In genomic region chr8:83342693-83343092, GRCm38 (mm10) we compare ENCODE assay signal across 9 mouse cellular contexts. TPM values are rescaled to one million over a fixed set of nuclear protein-coding genes. Genes with fewer than 3 reads are reported as not detected.
DNase-seq lines count a peak whose midpoint lies in the region; ATAC-seq and TF ChIP-seq lines count a peak whose summit lies in the region.
"Had no signal": no experiment of that assay in that cellular context is flagged by ENCODE, and none has a peak within 500 bp of the region (broad histone marks: within the 10 kb centered on the region; RNA-seq: fewer than 3 reads in every experiment).

No protein-coding gene starts in this region.

- no peak overlapping the region for H3K4me2 ChIP-seq in intestine, postnatal 0 days (replicated peaks; ENCODE audit: low read depth)
- H3K4me2 ChIP-seq in intestine, embryonic 15.5 days (replicated peaks) = no peak overlapping the region

- H3K36me3 ChIP-seq in intestine, postnatal 0 days (ENCODE audit: control insufficient read depth, insufficient read depth) = no peaks in the 10 kb centered on the region
- no peaks in the 10 kb centered on the region for H3K36me3 ChIP-seq in intestine, embryonic 15.5 days

- peak; percentile 11 for DNase-seq in ovary, postnatal 14 days (ENCODE audit: low spot score)
- no peak for DNase-seq in ovary, postnatal 10 days (ENCODE audit: low spot score)
- peak; percentile 59 for DNase-seq in brain, embryonic 14.5 days (ENCODE audit: low read depth)
- DNase-seq in urinary bladder, adult 18-20 months (ENCODE audit: low spot score in 2 of 2) = no peak
- no peak for DNase-seq in adrenal gland, postnatal 4 days (ENCODE audit: low spot score in 2 of 2)
- DNase-seq: kidney, adult 11 months had no signal

- no peak overlapping the region for H3K4me3 ChIP-seq in intestine, postnatal 0 days (ENCODE audit: low read depth, low read length)
- no peak overlapping the region for H3K4me3 ChIP-seq in intestine, embryonic 15.5 days (replicated peaks)

- H3K9me3 ChIP-seq in intestine, postnatal 0 days (ENCODE audit: control insufficient read depth) = no peaks in the 10 kb centered on the region
- H3K9me3 ChIP-seq in intestine, embryonic 15.5 days = no peaks in the 10 kb centered on the region

- no peak for TF ChIP-seq POLR2A in brain, embryonic 14.5 days (IDR thresholded peaks at IDR 0.05; ENCODE audit: borderline replicate concordance, extremely low read depth, insufficient read depth, insufficient read length, poor library complexity, severe bottlenecking)

- no peak overlapping the region for H3K27ac ChIP-seq in intestine, postnatal 0 days (ENCODE audit: low read depth, low read length)
- H3K27ac ChIP-seq in intestine, embryonic 15.5 days = no peak overlapping the region

- TF ChIP-seq CTCF in intestine, postnatal 0 days (IDR thresholded peaks at IDR 0.05; ENCODE audit: low read depth) = peak; percentile 67
- peak; percentile 33; the same call in 1 of the 2 replicates for TF ChIP-seq CTCF in brain, embryonic 14.5 days (IDR thresholded peaks at IDR 0.05; ENCODE audit: borderline replicate concordance, extremely low read depth, insufficient read depth, insufficient read length)

- no peak overlapping the region for H3K9ac ChIP-seq in intestine, postnatal 0 days (ENCODE audit: low read depth, low read length)
- no peak overlapping the region for H3K9ac ChIP-seq in intestine, embryonic 15.5 days

- no peaks in the 10 kb centered on the region for H3K4me1 ChIP-seq in intestine, postnatal 0 days (replicated peaks; ENCODE audit: control insufficient read depth, insufficient read depth, low read length)
- no peaks in the 10 kb centered on the region for H3K4me1 ChIP-seq in intestine, embryonic 15.5 days (replicated peaks)

- no peak for ATAC-seq in intestine, postnatal 0 days
- no peak for ATAC-seq in intestine, embryonic 15.5 days

- H3K27me3 ChIP-seq in intestine, postnatal 0 days (replicated peaks; ENCODE audit: control insufficient read depth, insufficient read depth, low read length) = no peaks in the 10 kb centered on the region
- no peaks in the 10 kb centered on the region for H3K27me3 ChIP-seq in intestine, embryonic 15.5 days (replicated peaks)

RNA-seq across cellular contexts. Expression of gene Mgat4d, which starts 5.6 kb away (rescaled TPM):
- not detected in 2 replicates for polyA plus RNA-seq in intestine, postnatal 0 days (2015; fragmentation: Nextera tagmentation; extraction: Ambion mirVana)
- not detected in 2 replicates for polyA plus RNA-seq in intestine, embryonic 15.5 days (2015; fragmentation: Nextera tagmentation; extraction: Ambion mirVana)
- not detected in 2 replicates for polyA plus RNA-seq in brain, embryonic 14.5 days (2012; rRNA removed)
- not detected for total RNA-seq in adrenal gland, postnatal 4 days (2021)
- polyA plus RNA-seq: liver, embryonic 16.5 days had no signal

RNA-seq across cellular contexts. Expression of gene Elmod2, which starts 10.4 kb away (rescaled TPM):
- 5.6 and 6.3 TPM in 2 replicates for polyA plus RNA-seq in intestine, postnatal 0 days (2015; fragmentation: Nextera tagmentation; extraction: Ambion mirVana)
- polyA plus RNA-seq in intestine, embryonic 15.5 days (2015; fragmentation: Nextera tagmentation; extraction: Ambion mirVana) = 11.6 and 11.9 TPM in 2 replicates
- 20.3 and 21.8 TPM in 2 replicates for polyA plus RNA-seq in brain, embryonic 14.5 days (2012; rRNA removed)
- total RNA-seq in adrenal gland, postnatal 4 days (2021) = 10 to 100 TPM; 19.1 to 25.0 TPM

RNA-seq across cellular contexts. Expression of gene Clgn, which starts 47.0 kb away (rescaled TPM):
- polyA plus RNA-seq in intestine, postnatal 0 days (2015; fragmentation: Nextera tagmentation; extraction: Ambion mirVana) = 0.13 and 0.18 TPM in 2 replicates
- 0.48 and 0.55 TPM in 2 replicates for polyA plus RNA-seq in intestine, embryonic 15.5 days (2015; fragmentation: Nextera tagmentation; extraction: Ambion mirVana)
- 5.0 and 7.1 TPM in 2 replicates for polyA plus RNA-seq in brain, embryonic 14.5 days (2012; rRNA removed)
- total RNA-seq in adrenal gland, postnatal 4 days (2021) = under 1 TPM; 0.54 to 0.98 TPM

RNA-seq across cellular contexts. Expression of gene Ucp1, which starts 52.5 kb away (rescaled TPM):
- not detected in 2 replicates for polyA plus RNA-seq in intestine, postnatal 0 days (2015; fragmentation: Nextera tagmentation; extraction: Ambion mirVana)
- polyA plus RNA-seq in intestine, embryonic 15.5 days (2015; fragmentation: Nextera tagmentation; extraction: Ambion mirVana) = not detected in 2 replicates
- polyA plus RNA-seq in brain, embryonic 14.5 days (2012; rRNA removed) = 0.54 and 0.55 TPM in 2 replicates
- total RNA-seq in adrenal gland, postnatal 4 days (2021) = 100 to 1,000 TPM; 366 to 492 TPM
- polyA plus RNA-seq: liver, embryonic 16.5 days had no signal

Comparison
In these comparisons a context has a peak if more than half of its experiments do, and no peak if none do; other contexts are left out.
1. DNase-seq: peak in ovary, postnatal 14 days (single experiment) and brain, embryonic 14.5 days (single experiment); none in ovary, postnatal 10 days (single experiment), urinary bladder, adult 18-20 months (0 of 2) and adrenal gland, postnatal 4 days (0 of 2).